Mouse (Mus musculus) kidney, postnatal 14 days (tissue): Measurements from ENCODE around the gene Defb47.

Experiments used
- DNase-seq: peaks from one replicate; pipeline ENCODE4 v3.0.0; 2022; ENCODE audit warnings: mixed read lengths

Gene Defb47

GRCm38 (mm10) chr14:62997777-62998176 is at the start of gene Defb47:
TSS of gene Defb47 (plus strand) at chr14:62998077.
- DNase-seq = no peak

- DNase-seq = no peak
These were observed 41.8 kb upstream of the Defb47 start for GRCm38 (mm10) chr14:62956091-62956490.

GRCm38 (mm10) chr14:62963632-62964031 is 34.2 kb upstream of the Defb47 start:
- DNase-seq = no peak

GRCm38 (mm10) chr14:62965342-62965741 is 32.5 kb upstream of the Defb47 start:
- DNase-seq = no peak

- DNase-seq = peak; percentile 29
These were observed 31.9 kb upstream of the Defb47 start for GRCm38 (mm10) chr14:62965811-62966520.

GRCm38 (mm10) chr14:62975046-62975445 is 22.8 kb upstream of the Defb47 start:
- peak; percentile 61 for DNase-seq

- no peak for DNase-seq
These were observed 18.1 kb upstream of the Defb47 start for GRCm38 (mm10) chr14:62979815-62980214.

- no peak for DNase-seq
These were observed 13.5 kb upstream of the Defb47 start, which contains the start of gene Defb48 for GRCm38 (mm10) chr14:62984410-62984809. TSS of gene Defb48 (minus strand) at chr14:62984510.

- no peak for DNase-seq
These were observed 6.6 kb upstream of the Defb47 start for GRCm38 (mm10) chr14:62991271-62991670.

GRCm38 (mm10) chr14:62991849-62992510 is 5.9 kb upstream of the Defb47 start:
- DNase-seq = no peak

GRCm38 (mm10) chr14:62998977-62999376 is 1.1 kb downstream of the Defb47 start:
- DNase-seq = no peak

- DNase-seq = peak; percentile 5
These were observed 4.7 kb downstream of the Defb47 start for GRCm38 (mm10) chr14:63002588-63002987.

GRCm38 (mm10) chr14:63011471-63011870 is 13.6 kb downstream of the Defb47 start, which contains the start of gene Defb43:
TSS of gene Defb43 (plus strand) at chr14:63011771.
- no peak for DNase-seq

- no peak for DNase-seq
These were observed 15.2 kb downstream of the Defb47 start for GRCm38 (mm10) chr14:63013082-63013481.

GRCm38 (mm10) chr14:63014667-63015066 is 16.8 kb downstream of the Defb47 start:
- DNase-seq = no peak

GRCm38 (mm10) chr14:63020524-63021156 is 22.8 kb downstream of the Defb47 start:
- DNase-seq = no peak

- peak; percentile 14 for DNase-seq
These were observed 48.8 kb downstream of the Defb47 start, which contains the start of gene Defb42 for GRCm38 (mm10) chr14:63046691-63047090. TSS of gene Defb42 (plus strand) at chr14:63046991.

GRCm38 (mm10) chr14:63049910-63050370 is 52.1 kb downstream of the Defb47 start, which contains the start of gene Defb30:
TSS of gene Defb30 (minus strand) at chr14:63049960.
- DNase-seq = no peak
